Mouse (Mus musculus): ENCODE data around the gene Gm20481.
"Not testable (repeated sequence)": the region's sequence is repeated elsewhere in the genome, so short reads cannot be mapped to it uniquely, and the experiment has no call there.

The Gm20481 gene

GRCm38 (mm10) chr17:34975581-34976492 lies 6.1 kb downstream of the Gm20481 start:
- DNase-seq (ENCODE audit: low spot score) = no peak

- DNase-seq (ENCODE audit: low spot score) = no peak
These were observed 7.3 kb downstream of the Gm20481 start for GRCm38 (mm10) chr17:34977000-34977399.

GRCm38 (mm10) chr17:34978239-34978638 lies 8.5 kb downstream of the Gm20481 start:
- DNase-seq (ENCODE audit: low spot score) = no peak

- DNase-seq (ENCODE audit: low spot score) = no peak
These were observed 9.9 kb downstream of the Gm20481 start for GRCm38 (mm10) chr17:34979631-34980030.

GRCm38 (mm10) chr17:34980655-34981054 lies 10.9 kb downstream of the Gm20481 start:
- DNase-seq (ENCODE audit: low spot score) = no peak

- peak; percentile 91 for DNase-seq (ENCODE audit: low spot score)
These were observed 12.0 kb downstream of the Gm20481 start, which contains the start of gene Lsm2 for GRCm38 (mm10) chr17:34981690-34982180. Gene Lsm2 (plus strand): TSS chr17:34981862.

- no peak for DNase-seq (ENCODE audit: low spot score)
These were observed 12.6 kb downstream of the Gm20481 start for GRCm38 (mm10) chr17:34982328-34982727.

GRCm38 (mm10) chr17:34984218-34984617 lies 14.5 kb downstream of the Gm20481 start:
- DNase-seq (ENCODE audit: low spot score) = no peak

- no peak for DNase-seq (ENCODE audit: low spot score)
These were observed 25.0 kb downstream of the Gm20481 start for GRCm38 (mm10) chr17:34994751-34995150.

GRCm38 (mm10) chr17:34995192-34995591 lies 25.5 kb downstream of the Gm20481 start:
- not testable (repeated sequence) for DNase-seq (ENCODE audit: low spot score)

GRCm38 (mm10) chr17:34995927-34996326 lies 26.2 kb downstream of the Gm20481 start:
- DNase-seq (ENCODE audit: low spot score) = not testable (repeated sequence)

GRCm38 (mm10) chr17:34996411-34997141 lies 26.9 kb downstream of the Gm20481 start:
- no peak for DNase-seq (ENCODE audit: low spot score)

- no peak for DNase-seq (ENCODE audit: low spot score)
These were observed 27.4 kb downstream of the Gm20481 start for GRCm38 (mm10) chr17:34997142-34997483.

GRCm38 (mm10) chr17:34998526-34999430 lies 29.1 kb downstream of the Gm20481 start:
- no peak for DNase-seq (ENCODE audit: low spot score)

GRCm38 (mm10) chr17:34999871-35000716 lies 30.4 kb downstream of the Gm20481 start:
- not testable (repeated sequence) for DNase-seq (ENCODE audit: low spot score)

- peak; percentile 77 for DNase-seq (ENCODE audit: low spot score)
These were observed 31.2 kb downstream of the Gm20481 start, which contains the start of gene Vars for GRCm38 (mm10) chr17:35000717-35001451. Gene Vars (plus strand): TSS chr17:35000987.

- no peak for DNase-seq (ENCODE audit: low spot score)
These were observed 31.9 kb downstream of the Gm20481 start for GRCm38 (mm10) chr17:35001452-35002152.

- no peak for DNase-seq (ENCODE audit: low spot score)
These were observed 32.6 kb downstream of the Gm20481 start for GRCm38 (mm10) chr17:35002153-35002865.
